Mouse (Mus musculus) layer of hippocampus, postnatal 14 days (tissue): ENCODE data around the gene Anapc15-ps. TPM values are rescaled to one million over a fixed set of nuclear protein-coding genes. Genes with fewer than 3 reads are reported as not detected.

Experiments
- DNase-seq, 2 experiments: peaks; one replicate each; pipeline ENCODE4 v3.0.0; 2021 to 2022; ENCODE audit warnings: low spot score in 2 of 2, mixed read lengths in 1 of 2
- total RNA-seq, 2 experiments: library from RNA; stranded (reverse); gene quantifications; 2 replicates each; pipeline ENCODE4 v1.2.3; 2021

Anapc15-ps gene
- total RNA-seq, 2 experiments from 2014 or later: not detected

DNA sequence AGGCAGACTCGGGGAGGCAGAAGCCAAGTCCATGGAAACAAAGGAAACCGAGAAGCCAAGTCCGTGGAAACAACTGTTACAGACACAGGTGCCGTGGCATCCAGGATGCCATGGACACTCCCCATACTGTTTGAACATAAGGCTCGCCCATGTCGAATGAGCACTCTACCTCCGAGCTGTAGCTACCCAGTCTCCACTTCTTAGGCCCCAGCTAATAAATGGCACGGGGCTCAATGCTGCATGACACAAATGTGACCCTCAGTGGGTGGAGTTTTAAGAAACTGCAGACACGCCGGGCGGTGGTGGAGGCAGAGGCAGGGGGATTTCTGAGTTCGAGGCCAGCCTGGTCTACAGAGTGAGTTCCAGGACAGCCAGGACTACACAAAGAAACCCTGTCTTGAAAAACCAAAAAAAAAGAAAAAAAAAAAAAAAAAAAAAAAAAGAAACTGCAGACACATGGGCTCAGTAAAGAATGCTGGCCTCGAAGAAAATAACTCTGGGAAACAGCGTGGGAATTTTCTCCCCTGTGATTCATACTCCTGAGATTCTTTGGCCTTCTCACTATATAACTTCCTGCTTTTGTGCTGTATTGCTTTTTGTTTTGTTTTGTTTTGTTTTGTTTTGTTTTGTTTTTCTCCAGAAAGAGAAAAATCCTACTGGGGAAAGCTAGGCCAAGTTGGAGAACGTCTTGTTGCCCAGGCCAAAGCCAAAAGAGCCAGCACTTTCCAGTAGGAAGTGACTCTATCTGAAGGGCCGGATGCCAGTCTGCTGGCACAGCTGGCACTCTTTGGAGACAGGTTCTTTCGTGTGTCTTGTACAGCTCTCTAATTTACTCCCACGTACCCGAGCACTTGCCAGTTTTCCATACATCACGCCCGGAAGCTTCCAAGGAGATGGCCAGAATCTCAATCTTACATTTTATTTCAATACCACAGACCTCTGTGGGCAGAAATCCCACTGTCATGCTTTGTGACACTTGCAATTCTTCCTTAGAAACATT lies 2.2 kb downstream of the Anapc15-ps start:
- DNase-seq: no peak

DNA sequence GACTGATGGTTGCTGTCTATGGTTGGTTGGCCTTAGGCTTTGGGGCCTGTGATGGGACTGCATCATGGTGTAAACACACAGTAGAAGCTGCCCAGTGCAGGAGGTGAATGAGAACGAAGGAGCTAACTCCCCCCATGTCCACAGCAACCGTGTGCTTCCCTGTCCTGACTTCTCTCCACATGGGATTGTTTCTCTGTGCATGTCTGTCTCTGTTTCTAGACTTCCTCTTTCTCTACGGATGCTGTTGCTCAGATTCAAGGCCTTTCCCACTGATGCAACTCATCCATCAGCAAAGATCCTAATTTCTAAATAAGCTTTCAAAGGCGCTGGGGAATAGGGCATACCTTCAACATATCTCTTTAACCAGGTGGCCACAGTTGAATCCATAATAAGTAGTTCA lies 3.4 kb downstream of the Anapc15-ps start:
- DNase-seq: no peak

- no peak for DNase-seq
Observed at GRCm38 (mm10) chr10:95669034-95669433, 4.2 kb downstream of the Anapc15-ps start.

DNA sequence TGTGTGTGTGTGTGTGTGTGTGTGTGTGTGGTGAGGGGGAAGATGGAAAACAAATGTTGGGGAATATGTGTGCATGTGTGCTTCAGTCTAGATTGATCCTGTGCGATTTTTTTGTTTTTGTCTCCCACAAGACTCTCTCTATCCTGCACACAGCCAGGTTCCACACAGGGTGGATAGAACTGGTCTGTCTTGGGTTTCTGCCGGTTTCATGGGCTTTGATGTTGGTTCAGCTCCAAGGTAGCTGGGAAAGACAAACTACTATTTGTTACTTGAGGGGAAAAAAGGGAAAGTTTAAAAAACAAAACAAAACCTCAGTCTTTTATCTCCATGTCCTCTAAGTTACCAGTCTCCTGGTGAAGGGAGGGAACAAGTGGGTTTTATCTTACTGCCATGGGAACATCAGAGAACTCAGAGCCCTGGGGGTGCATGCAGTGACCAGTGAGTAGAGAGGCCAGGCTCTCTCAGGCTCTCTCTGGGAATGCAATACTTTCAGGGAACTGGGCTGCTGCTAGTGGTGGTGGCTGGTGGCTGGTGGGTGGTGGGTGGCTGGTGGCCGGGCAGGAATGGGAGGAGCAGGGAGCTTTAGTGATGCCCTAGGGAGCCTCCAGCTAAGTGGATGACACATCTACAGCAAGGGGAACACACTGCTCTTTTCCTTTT lies 5.8 kb downstream of the Anapc15-ps start:
- DNase-seq: no peak

- no peak for DNase-seq
Observed at GRCm38 (mm10) chr10:95666791-95667190, 6.5 kb downstream of the Anapc15-ps start.

- DNase-seq: no peak
Observed at GRCm38 (mm10) chr10:95665426-95665990, 7.7 kb downstream of the Anapc15-ps start.

DNA sequence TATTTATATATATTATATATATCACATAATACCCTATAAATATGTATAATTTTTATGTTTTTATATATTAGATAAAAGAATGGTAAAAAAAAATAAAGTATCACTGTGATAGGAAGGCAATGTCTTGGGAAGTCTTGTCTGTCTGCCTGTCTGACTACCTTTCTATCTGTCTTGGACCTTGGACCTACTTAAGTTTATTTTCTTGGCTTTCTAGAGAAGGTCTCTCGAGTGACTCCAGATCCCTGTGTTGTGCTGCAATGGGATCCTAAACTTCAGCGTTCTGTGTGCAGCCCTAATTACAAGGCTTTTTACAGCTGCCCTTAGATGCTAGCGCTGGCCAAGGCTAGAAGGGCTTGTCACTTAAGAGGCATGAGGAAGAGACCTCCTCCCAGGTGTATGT lies 8.6 kb downstream of the Anapc15-ps start:
- DNase-seq: no peak

DNA sequence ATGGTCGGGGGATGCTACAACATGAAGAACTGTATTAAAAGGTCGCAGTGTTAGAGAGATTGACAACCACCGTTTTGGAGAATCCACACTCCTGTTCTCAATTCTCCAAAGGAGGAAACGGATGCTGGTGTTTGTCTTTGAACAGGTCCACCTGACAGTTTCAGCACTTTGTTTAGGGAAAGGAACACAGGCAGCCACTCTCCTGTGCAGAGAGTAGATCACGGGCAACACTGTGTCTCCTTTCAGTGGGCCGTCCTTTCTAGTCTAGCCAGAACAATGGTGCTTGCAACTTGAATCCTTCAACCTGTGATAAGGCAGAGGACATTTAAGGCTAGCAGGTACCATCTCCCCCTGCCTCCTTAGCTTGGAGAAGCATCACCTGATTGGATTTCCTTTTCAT lies 12.9 kb downstream of the Anapc15-ps start:
- no peak for DNase-seq

DNA sequence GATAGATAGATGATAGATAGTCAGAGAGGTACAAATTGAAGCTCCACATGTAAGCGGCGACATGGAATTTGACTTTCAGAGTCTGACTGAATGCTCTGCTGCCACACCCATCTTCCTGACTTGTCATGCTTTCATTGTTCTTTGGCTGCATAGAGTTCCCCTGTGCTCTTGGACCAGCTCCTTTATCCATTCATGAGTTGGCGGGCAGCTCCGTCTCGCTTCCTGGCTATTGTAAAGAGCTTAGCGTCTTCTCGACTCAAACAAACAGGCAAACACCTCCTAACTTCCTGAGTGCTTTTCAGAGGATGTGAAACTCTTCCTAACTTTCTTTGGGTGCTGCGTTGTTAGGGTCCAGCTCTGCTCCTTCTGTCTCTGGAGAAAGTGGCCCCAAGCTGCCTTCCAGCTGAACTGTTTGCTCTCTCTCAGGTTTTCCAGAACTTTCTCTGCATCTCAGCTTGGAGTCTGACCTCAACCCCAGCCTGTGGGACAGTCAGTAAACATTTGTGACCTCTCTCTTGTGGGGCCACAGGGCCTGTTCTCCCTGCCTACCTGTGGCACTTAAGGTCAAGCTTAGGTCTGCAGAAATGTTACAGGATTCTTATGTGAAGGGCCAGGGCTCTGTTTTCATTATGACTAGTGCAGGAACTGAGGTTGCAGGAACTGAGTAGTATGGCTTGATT lies 13.6 kb downstream of the Anapc15-ps start:
- DNase-seq: no peak

GRCm38 (mm10) chr10:95658836-95659343 lies 14.4 kb downstream of the Anapc15-ps start:
- no peak for DNase-seq

GRCm38 (mm10) chr10:95656236-95657225 lies 16.7 kb downstream of the Anapc15-ps start:
- DNase-seq: no peak

DNA sequence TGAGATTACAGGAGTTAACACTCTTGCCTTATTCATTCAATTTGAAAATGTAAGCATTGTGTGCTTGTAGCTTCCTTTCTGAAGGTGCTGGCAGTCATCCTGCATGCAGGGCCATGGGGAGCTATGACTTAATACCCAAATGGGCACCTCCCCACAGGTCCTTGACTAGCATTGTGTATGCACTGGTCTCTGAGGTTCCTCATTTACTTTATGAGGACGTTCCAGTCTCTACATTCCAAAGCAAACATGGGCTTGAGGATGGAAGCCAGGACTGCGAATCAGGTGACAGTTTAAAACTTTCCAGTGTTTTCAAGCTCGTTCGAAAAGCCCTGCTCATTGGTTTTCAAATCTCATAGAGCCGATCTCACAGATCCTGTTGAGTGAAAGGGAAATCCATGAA lies 21.1 kb downstream of the Anapc15-ps start:
- DNase-seq: no peak

DNA sequence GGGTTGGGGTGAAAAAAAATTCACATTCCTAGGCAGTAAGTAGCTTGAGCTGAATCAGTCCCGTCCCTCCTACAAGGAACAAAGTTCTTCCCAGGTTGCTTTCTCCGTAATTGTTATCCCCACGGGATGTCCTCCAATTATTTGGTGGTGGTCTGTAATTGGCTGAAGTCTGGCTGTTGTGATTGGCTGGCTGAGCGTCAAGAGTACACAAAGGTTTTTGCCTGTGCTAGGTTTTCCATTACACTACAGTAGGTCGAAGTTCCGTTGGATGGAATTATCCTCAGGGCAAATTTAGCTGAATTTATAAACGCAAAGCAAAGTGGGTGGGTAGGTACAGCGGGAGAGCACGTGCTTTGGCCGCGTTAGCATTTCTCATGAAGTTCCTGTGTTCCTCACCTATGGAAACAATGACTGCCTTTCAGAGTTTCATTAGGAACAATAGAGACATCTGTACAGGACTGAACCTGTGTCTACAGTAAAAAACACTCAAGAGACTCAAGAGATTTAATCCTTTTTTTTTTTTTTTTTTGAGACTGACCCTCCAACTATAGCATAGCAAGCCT lies 24.8 kb downstream of the Anapc15-ps start:
- no peak for DNase-seq

DNA sequence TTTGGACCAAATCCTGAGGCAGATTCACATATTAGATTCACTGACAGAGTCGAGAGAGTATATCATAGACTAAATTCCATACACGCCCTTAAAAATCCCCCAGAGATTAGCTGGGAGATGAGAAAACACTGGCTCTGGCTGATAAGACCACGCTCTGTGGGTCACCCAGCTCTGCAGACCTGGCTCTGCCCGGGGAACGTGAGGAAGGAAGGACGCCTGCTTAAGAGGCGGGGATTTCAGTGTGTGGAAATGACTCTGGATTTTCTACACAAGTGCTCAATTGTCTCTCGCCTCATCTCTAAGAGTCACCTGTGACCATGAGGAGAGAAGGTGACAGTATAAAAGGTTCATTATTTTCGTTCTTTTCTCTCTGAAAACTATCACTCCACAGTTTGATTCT lies 26.1 kb downstream of the Anapc15-ps start:
- no peak for DNase-seq

GRCm38 (mm10) chr10:95646576-95646975 lies 26.7 kb downstream of the Anapc15-ps start:
- DNase-seq: no peak

GRCm38 (mm10) chr10:95643696-95644360 lies 29.4 kb downstream of the Anapc15-ps start:
- DNase-seq: no peak

- no peak for DNase-seq
Observed at GRCm38 (mm10) chr10:95643042-95643441, 30.2 kb downstream of the Anapc15-ps start.

- no peak for DNase-seq
Observed at GRCm38 (mm10) chr10:95641335-95641734, 31.9 kb downstream of the Anapc15-ps start.

DNA sequence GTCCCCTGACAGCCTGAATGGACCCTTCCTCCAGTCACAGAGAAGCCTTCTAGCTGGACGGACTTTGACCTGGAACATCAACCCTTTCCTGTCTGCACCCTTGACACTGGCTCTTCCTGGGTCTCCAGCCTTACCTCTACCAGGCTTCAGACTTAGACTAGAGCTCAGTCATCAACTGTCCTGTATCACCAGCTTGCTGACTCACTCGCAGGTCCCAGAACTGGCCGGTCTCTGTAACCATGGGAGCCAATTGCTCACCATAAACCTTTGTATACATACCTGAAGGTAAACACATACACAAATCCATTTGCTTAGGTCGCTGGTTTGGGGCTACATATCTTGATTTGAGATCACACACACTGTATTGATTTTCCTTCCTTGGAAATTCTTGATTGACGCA lies 33.8 kb downstream of the Anapc15-ps start:
- DNase-seq: no peak
